8 mouse cellular contexts compared by ENCODE assay signal in genomic region chr11:76027139-76028071, GRCm38 (mm10). TPM values are rescaled to one million over a fixed set of nuclear protein-coding genes. Genes with fewer than 3 reads are reported as not detected.
A peak's percentile ranks its signal among the peaks of the same experiment; 100 is the strongest.
DNase-seq lines count a peak whose midpoint lies in the region; ATAC-seq and TF ChIP-seq lines count a peak whose summit lies in the region.

Gene Rflnb (minus strand): TSS chr11:76027782.

- H3K9ac ChIP-seq in heart, embryonic 13.5 days, result peak within 1 kb of the TSS; percentile 87
- peak within 1 kb of the TSS; percentile 83 for H3K9ac ChIP-seq in kidney, postnatal 0 days (ENCODE audit: low read depth, low read length)
- H3K9ac ChIP-seq in liver, embryonic 16.5 days (ENCODE audit: low read depth, low read length), result peak within 1 kb of the TSS; percentile 64
- H3K9ac ChIP-seq in neural tube, embryonic 12.5 days, result peak within 1 kb of the TSS; percentile 70
- H3K9ac ChIP-seq in stomach, embryonic 16.5 days (ENCODE audit: low read length), result peak within 1 kb of the TSS; percentile 94

- H3K4me2 ChIP-seq in heart, embryonic 13.5 days, result peak within 1 kb of the TSS; percentile 94
- peak within 1 kb of the TSS; percentile 91 for H3K4me2 ChIP-seq in kidney, postnatal 0 days (ENCODE audit: low read length)
- H3K4me2 ChIP-seq in liver, embryonic 16.5 days (ENCODE audit: low read depth, low read length), result peak within 1 kb of the TSS; percentile 87
- H3K4me2 ChIP-seq in neural tube, embryonic 12.5 days (replicated peaks), result peak within 1 kb of the TSS; percentile 96
- peak within 1 kb of the TSS; percentile 82 for H3K4me2 ChIP-seq in stomach, embryonic 16.5 days (ENCODE audit: low read depth, low read length)

- ATAC-seq in erythroid progenitor cell, adult 5-6 weeks (replicated peaks; ENCODE audit: low FRiP score, poor library complexity, severe bottlenecking), result peak; percentile 89
- peak; percentile 76 for ATAC-seq in heart, embryonic 13.5 days (ENCODE audit: extremely low read depth, insufficient number of reproducible peaks, low FRiP score, low TSS enrichment)
- ATAC-seq in kidney, postnatal 0 days (replicated peaks; ENCODE audit: low FRiP score, low read depth), result peak; percentile 92
- peak; percentile 90 for ATAC-seq in liver, embryonic 16.5 days (ENCODE audit: low read depth)
- peak; percentile 88 for ATAC-seq in neural tube, embryonic 12.5 days (ENCODE audit: low FRiP score, low read depth)
- ATAC-seq in stomach, embryonic 16.5 days (ENCODE audit: insufficient read depth, low FRiP score), result peak; percentile 94

- no peaks in the 10 kb centered on the region for H3K9me3 ChIP-seq in heart, embryonic 13.5 days
- H3K9me3 ChIP-seq in kidney, postnatal 0 days (replicated peaks; ENCODE audit: low read length), result no peaks in the 10 kb centered on the region
- H3K9me3 ChIP-seq in liver, embryonic 16.5 days (replicated peaks; ENCODE audit: control insufficient read depth, low read length), result no peaks in the 10 kb centered on the region
- H3K9me3 ChIP-seq in neural tube, embryonic 12.5 days, result no peaks in the 10 kb centered on the region
- H3K9me3 ChIP-seq in stomach, embryonic 16.5 days (replicated peaks; ENCODE audit: control insufficient read depth, low read length), result no peaks in the 10 kb centered on the region

- peak within 1 kb of the TSS; percentile 85 for H3K4me3 ChIP-seq in heart, embryonic 13.5 days
- peak within 1 kb of the TSS; percentile 72 for H3K4me3 ChIP-seq in kidney, postnatal 0 days (replicated peaks; ENCODE audit: low read depth, low read length)
- H3K4me3 ChIP-seq in liver, embryonic 16.5 days (ENCODE audit: low read depth, low read length), result peak within 1 kb of the TSS; percentile 69
- peak within 1 kb of the TSS; percentile 60 for H3K4me3 ChIP-seq in neural tube, embryonic 12.5 days
- H3K4me3 ChIP-seq in stomach, embryonic 16.5 days (replicated peaks; ENCODE audit: low read length), result peak within 1 kb of the TSS; percentile 95

- WGBS in heart, embryonic 13.5 days, result under 1% methylated on average over 97 of the region's 112 CpGs
- under 1% methylated on average over 82 of the region's 112 CpGs for WGBS in kidney, postnatal 0 days
- WGBS in liver, embryonic 16.5 days (ENCODE audit: insufficient replicate concordance), result under 1% methylated on average over 88 of the region's 112 CpGs
- under 1% methylated on average over 107 of the region's 112 CpGs for WGBS in neural tube, embryonic 12.5 days
- WGBS in stomach, embryonic 16.5 days, result under 1% methylated on average over 103 of the region's 112 CpGs

- H3K27me3 ChIP-seq in heart, embryonic 13.5 days (replicated peaks), result peaks cover 25% of the 10 kb centered on the region
- peaks cover 3% of the 10 kb centered on the region; the same call in 1 of the 2 replicates for H3K27me3 ChIP-seq in kidney, postnatal 0 days (ENCODE audit: insufficient read depth, low read length)
- peaks cover 34% of the 10 kb centered on the region for H3K27me3 ChIP-seq in liver, embryonic 16.5 days (ENCODE audit: control insufficient read depth, insufficient read depth, low read depth, low read length)
- H3K27me3 ChIP-seq in neural tube, embryonic 12.5 days (replicated peaks), result 0 out of 2 replicates have a peak, but pooled peaks cover 16% of the 10 kb centered on the region
- no peaks in the 10 kb centered on the region for H3K27me3 ChIP-seq in stomach, embryonic 16.5 days (ENCODE audit: control insufficient read depth, insufficient read depth, low read length)

- H3K4me1 ChIP-seq in heart, embryonic 13.5 days, result peaks cover 24% of the 10 kb centered on the region
- peaks cover 23% of the 10 kb centered on the region; the same call in 1 of the 2 replicates for H3K4me1 ChIP-seq in kidney, postnatal 0 days (replicated peaks; ENCODE audit: insufficient read depth, low read length)
- peaks cover 10% of the 10 kb centered on the region for H3K4me1 ChIP-seq in liver, embryonic 16.5 days (ENCODE audit: control insufficient read depth, low read depth, low read length)
- peaks cover 20% of the 10 kb centered on the region for H3K4me1 ChIP-seq in neural tube, embryonic 12.5 days
- peaks cover 19% of the 10 kb centered on the region; the same call in 1 of the 2 replicates for H3K4me1 ChIP-seq in stomach, embryonic 16.5 days (ENCODE audit: control insufficient read depth, insufficient read depth, low read length)

- DNase-seq in CD8-positive naive resting alpha-beta T cell, adult 2 months (ENCODE audit: low read depth in 2 of 2, low spot score in 2 of 2), result peak; percentile 21 to 24
- DNase-seq in c-Kit-negative CD71-positive TER-119-positive erythroid progenitor cells, embryonic 14.5 days (ENCODE audit: low read depth, low spot score), result peak; percentile 29
- peak; percentile 92 for DNase-seq in kidney, postnatal 0 days (ENCODE audit: low spot score)

- TF ChIP-seq CTCF in kidney, postnatal 0 days (IDR thresholded peaks at IDR 0.05; ENCODE audit: low read depth), result peak; percentile 49; the same call in 1 of the 2 replicates

- H3K27ac ChIP-seq in heart, embryonic 13.5 days (replicated peaks), result peak within 1 kb of the TSS; percentile 53
- H3K27ac ChIP-seq in kidney, postnatal 0 days, result peak within 1 kb of the TSS; percentile 70
- H3K27ac ChIP-seq in liver, embryonic 16.5 days (ENCODE audit: low read length), result no peak within 1 kb of the TSS
- no peak within 1 kb of the TSS for H3K27ac ChIP-seq in neural tube, embryonic 12.5 days
- H3K27ac ChIP-seq in stomach, embryonic 16.5 days (ENCODE audit: low read length), result peak within 1 kb of the TSS; percentile 88

- H3K36me3 ChIP-seq in heart, embryonic 13.5 days, result peaks cover 3% of the 10 kb centered on the region; the same call in 1 of the 2 replicates
- H3K36me3 ChIP-seq in kidney, postnatal 0 days (ENCODE audit: insufficient read depth, low read length), result 0 out of 2 replicates have a peak, but pooled peaks cover 8% of the 10 kb centered on the region
- no peaks in the 10 kb centered on the region for H3K36me3 ChIP-seq in liver, embryonic 16.5 days (ENCODE audit: control insufficient read depth, insufficient read depth)
- H3K36me3 ChIP-seq in neural tube, embryonic 12.5 days, result no peaks in the 10 kb centered on the region
- H3K36me3 ChIP-seq in stomach, embryonic 16.5 days (ENCODE audit: control insufficient read depth, insufficient read depth, low read length), result no peaks in the 10 kb centered on the region; the same call in 1 of the 2 replicates

RNA-seq across cellular contexts. Expression of gene Rflnb, which starts in this region (rescaled TPM):
- total RNA-seq in erythroid progenitor cell, adult 5-6 weeks (2015; ENCODE audit: low replicate concordance), result 8.8 and 11.5 TPM in 2 replicates
- 6.7 and 7.2 TPM in 2 replicates for total RNA-seq in erythroid progenitor cell, adult 5-6 weeks (2017; ENCODE audit: low replicate concordance)
- polyA plus RNA-seq in heart, embryonic 13.5 days (2015; fragmentation: Nextera tagmentation; extraction: Ambion mirVana), result 9.5 and 10.7 TPM in 2 replicates
- 39.3 and 43.1 TPM in 2 replicates for polyA plus RNA-seq in kidney, postnatal 0 days (2015; fragmentation: Nextera tagmentation; extraction: Ambion mirVana)
- 5.4 and 5.7 TPM in 2 replicates for polyA plus RNA-seq in liver, embryonic 16.5 days (2015; fragmentation: Nextera tagmentation; extraction: Ambion mirVana)
- 23.0 and 23.6 TPM in 2 replicates for polyA plus RNA-seq in neural tube, embryonic 12.5 days (2016; fragmentation: Nextera tagmentation; extraction: Ambion mirVana)
- polyA plus RNA-seq in stomach, embryonic 16.5 days (2015; fragmentation: Nextera tagmentation; extraction: Ambion mirVana), result 47.8 and 55.3 TPM in 2 replicates

Comparison
In these comparisons a context has a peak if more than half of its experiments do, and no peak if none do; other contexts are left out.
1. DNase-seq: peak in every context shown above with its lines; median percentile 92 in kidney, postnatal 0 days; 29 in c-Kit-negative CD71-positive TER-119-positive erythroid progenitor cells, embryonic 14.5 days; 22 in CD8-positive naive resting alpha-beta T cell, adult 2 months.
2. H3K27ac ChIP-seq: peak in heart, embryonic 13.5 days (single experiment), kidney, postnatal 0 days (single experiment) and stomach, embryonic 16.5 days (single experiment); none in liver, embryonic 16.5 days (single experiment) and neural tube, embryonic 12.5 days (single experiment).
3. Peak in every context shown above with its lines, with median percentiles within 50 percentile points of each other: ATAC-seq, H3K4me2 ChIP-seq, H3K4me3 ChIP-seq and H3K9ac ChIP-seq.